Mouse (Mus musculus) midbrain, embryonic 14.5 days (tissue): Measurements from ENCODE around the gene Gaa. TPM values are rescaled to one million over a fixed set of nuclear protein-coding genes. Genes with fewer than 3 reads are reported as not detected.

ENCODE experiments used
- ATAC-seq: fragments of 200-750 bp; cut with Nextera tagmentation; 2 replicates; pipeline ENCODE4 v1.8.0; 2017; ENCODE audit warnings: moderate number of reproducible peaks, moderate library complexity; ENCODE audit not compliant: low FRiP score, low TSS enrichment
- DNase-seq: peaks from one replicate; pipeline ENCODE4 v3.0.0-alpha.2; 2015
- H3K27ac ChIP-seq: fragments of 300-500 bp; sonication (generic); replicated peaks from 2 replicates; pipeline ENCODE4 v1.5.1; 2014; ENCODE audit warnings: mild to moderate bottlenecking, low read depth, low read length, moderate library complexity
- H3K27me3 ChIP-seq: fragments of 300-500 bp; sonication (generic); 2 replicates; pipeline ENCODE4 v1.6.1; 2014; ENCODE audit warnings: low read length, control low read depth, mixed read lengths; ENCODE audit not compliant: control insufficient read depth, insufficient read depth
- H3K36me3 ChIP-seq: fragments of 300-500 bp; sonication (generic); 2 replicates; pipeline ENCODE4 v1.6.1; 2014; ENCODE audit warnings: low read length, control low read depth; ENCODE audit not compliant: control insufficient read depth, insufficient read depth
- H3K4me1 ChIP-seq: fragments of 300-500 bp; sonication (generic); 2 replicates; pipeline ENCODE4 v1.6.1; 2014; ENCODE audit warnings: mild to moderate bottlenecking, antibody characterized with exemption, low read length, control low read depth; ENCODE audit not compliant: control insufficient read depth, insufficient read depth
- H3K4me2 ChIP-seq: fragments of 300-500 bp; sonication (generic); 2 replicates; pipeline ENCODE4 v1.6.1; 2014; ENCODE audit warnings: mild to moderate bottlenecking, low read length, moderate library complexity
- H3K4me3 ChIP-seq: fragments of 300-500 bp; sonication (generic); replicated peaks from 2 replicates; pipeline ENCODE4 v1.5.1; 2014; ENCODE audit warnings: low read depth, low read length
- H3K9ac ChIP-seq: fragments of 300-500 bp; sonication (generic); replicated peaks from 2 replicates; pipeline ENCODE4 v1.6.1; 2014; ENCODE audit warnings: mild to moderate bottlenecking, low read length, moderate library complexity
- H3K9me3 ChIP-seq: fragments of 300-500 bp; sonication (generic); 2 replicates; pipeline ENCODE4 v1.6.1; 2016; ENCODE audit warnings: low read length, control low read depth, mixed read lengths; ENCODE audit not compliant: control insufficient read depth
- WGBS: fragments of 180-500 bp; shearing (Covaris S2); extraction: QIAGEN DNeasy Blood & Tissue Kit; methylation state at CpG from one replicate; pipeline ENCODE4 v1.1.7; 2014; 5-methylcytosine and 5-hydroxymethylcytosine counted together
- polyA plus RNA-seq: library from polyadenylated mRNA; unstranded; fragments of >200 nt; fragmentation: Nextera tagmentation; extraction: Ambion mirVana; gene quantifications from 2 replicates; pipeline ENCODE4 v1.2.1, GENCODE M21; 2014

The Gaa gene
- polyA plus RNA-seq, 1 experiment from 2014 or later, result 58.6 TPM

- WGBS, result 72% methylated on average over 1 of the region's 1 CpGs
- no peak overlapping the region for H3K9ac ChIP-seq
- ATAC-seq, result no peak
Observed at GRCm38 (mm10) chr11:119325068-119325467, 57.4 kb downstream of the Gaa start.

DNA sequence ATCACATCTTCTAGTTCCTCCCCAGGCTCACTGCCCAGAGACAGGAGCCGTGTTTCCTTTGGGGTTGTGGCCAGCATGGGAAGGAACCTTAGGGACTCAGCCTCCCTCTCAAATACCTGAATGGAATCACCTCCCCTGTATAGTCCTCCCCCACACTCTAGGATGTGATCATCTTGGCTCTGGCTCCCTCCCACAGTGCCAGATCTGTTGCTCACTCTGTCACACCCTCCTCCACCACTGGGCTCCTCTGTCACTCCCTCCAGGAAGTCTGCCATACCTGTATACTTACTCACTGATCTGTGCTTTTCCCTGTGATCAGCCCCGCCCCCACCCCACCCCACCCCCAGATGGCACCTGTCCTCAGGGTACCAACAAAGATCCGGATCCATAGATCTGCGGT, 62.9 kb downstream of the Gaa start:
- no peaks in the 10 kb centered on the region for H3K36me3 ChIP-seq
- DNase-seq, result no peak
- H3K4me1 ChIP-seq, result no peaks in the 10 kb centered on the region
- H3K27me3 ChIP-seq, result no peaks in the 10 kb centered on the region
- no peak for ATAC-seq
- no peak overlapping the region for H3K27ac ChIP-seq
- no peak overlapping the region for H3K4me2 ChIP-seq
- no peak overlapping the region for H3K9ac ChIP-seq
- H3K4me3 ChIP-seq, result no peak overlapping the region
- WGBS, result 63% methylated on average over 4 of the region's 4 CpGs
- no peaks in the 10 kb centered on the region for H3K9me3 ChIP-seq

More at GRCm38 (mm10) chr11:119325068-119325467, 57.4 kb downstream of the Gaa start:
- Histone ChIP-seq H3K27ac (no peak overlapping the region), H3K4me2 (no peak overlapping the region), H3K4me3 (no peak overlapping the region), H3K27me3 (no peaks in the 10 kb centered on the region), H3K36me3 (no peaks in the 10 kb centered on the region), H3K9me3 (no peaks in the 10 kb centered on the region), H3K4me1 (no peaks in the 10 kb centered on the region)
- DNase-seq, result no peak

DNA sequence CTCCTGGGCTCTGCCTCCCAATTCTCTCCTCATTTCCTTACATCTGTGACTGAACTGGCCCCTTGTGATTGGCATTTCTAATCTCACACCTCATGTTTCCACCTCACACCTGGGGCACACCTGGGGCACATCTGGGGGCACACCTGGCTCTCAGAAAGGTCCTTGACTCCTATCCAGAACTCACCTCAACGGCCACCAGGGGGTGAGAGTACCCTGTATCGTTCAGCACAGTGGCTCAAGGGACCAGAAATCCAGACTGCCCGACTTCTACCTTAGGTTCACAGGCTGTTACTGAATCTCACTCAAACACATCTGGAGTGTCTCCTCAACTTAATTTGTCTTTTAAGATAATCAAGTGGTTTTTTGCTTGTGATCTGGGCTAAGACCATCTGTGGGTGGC, 64.3 kb downstream of the Gaa start:
- Histone ChIP-seq H3K9ac (no peak overlapping the region), H3K4me2 (no peak overlapping the region), H3K27ac (no peak overlapping the region), H3K9me3 (no peaks in the 10 kb centered on the region), H3K4me3 (no peak overlapping the region), H3K27me3 (no peaks in the 10 kb centered on the region), H3K36me3 (no peaks in the 10 kb centered on the region), H3K4me1 (no peaks in the 10 kb centered on the region)
- 50% methylated on average over 3 of the region's 3 CpGs for WGBS
- ATAC-seq, result no peak
- no peak for DNase-seq

Other genes starting within 250 kb of the Gaa start
- 15.6 and 20.7 TPM in 2 replicates for gene Cbx2, start 244.9 kb upstream of the Gaa start, polyA plus RNA-seq
- gene Cbx8, start 226.9 kb upstream of the Gaa start, polyA plus RNA-seq, result 11.5 and 12.4 TPM in 2 replicates
- 19.0 and 19.3 TPM in 2 replicates for gene Cbx4, start 181.7 kb upstream of the Gaa start, polyA plus RNA-seq
- 36.1 and 41.1 TPM in 2 replicates for gene Tbc1d16, start 39.4 kb upstream of the Gaa start, polyA plus RNA-seq
- 12.2 and 13.3 TPM in 2 replicates for gene Ccdc40, start 39.3 kb upstream of the Gaa start, polyA plus RNA-seq
- gene Eif4a3, start 32.2 kb downstream of the Gaa start, polyA plus RNA-seq, result 257 and 264 TPM in 2 replicates
- 0.11 and 0.16 TPM in 2 replicates for gene Card14, start 39.9 kb downstream of the Gaa start, polyA plus RNA-seq
- gene Sgsh, start 87.6 kb downstream of the Gaa start, polyA plus RNA-seq, result 5.3 and 6.1 TPM in 2 replicates
- gene Slc26a11, start 87.7 kb downstream of the Gaa start, polyA plus RNA-seq, result 3.9 and 5.0 TPM in 2 replicates
- 0.72 and 3.2 TPM in 2 replicates for gene Rnf213, start 125.2 kb downstream of the Gaa start, polyA plus RNA-seq
- gene Endov, start 223.5 kb downstream of the Gaa start, polyA plus RNA-seq, result 21.2 and 23.0 TPM in 2 replicates